Mouse (Mus musculus) lung, adult 18-20 months (tissue): ENCODE measurements around the gene Rpl27.
"Not testable (repeated sequence)": the region's sequence is repeated elsewhere in the genome, so short reads cannot be mapped to it uniquely, and the experiment has no call there.

Source experiments
- DNase-seq, 2 experiments: peaks; one replicate each; pipeline ENCODE4 v3.0.0; 2022; ENCODE audit warnings: mixed read lengths in 2 of 2

The Rpl27 gene

DNA sequence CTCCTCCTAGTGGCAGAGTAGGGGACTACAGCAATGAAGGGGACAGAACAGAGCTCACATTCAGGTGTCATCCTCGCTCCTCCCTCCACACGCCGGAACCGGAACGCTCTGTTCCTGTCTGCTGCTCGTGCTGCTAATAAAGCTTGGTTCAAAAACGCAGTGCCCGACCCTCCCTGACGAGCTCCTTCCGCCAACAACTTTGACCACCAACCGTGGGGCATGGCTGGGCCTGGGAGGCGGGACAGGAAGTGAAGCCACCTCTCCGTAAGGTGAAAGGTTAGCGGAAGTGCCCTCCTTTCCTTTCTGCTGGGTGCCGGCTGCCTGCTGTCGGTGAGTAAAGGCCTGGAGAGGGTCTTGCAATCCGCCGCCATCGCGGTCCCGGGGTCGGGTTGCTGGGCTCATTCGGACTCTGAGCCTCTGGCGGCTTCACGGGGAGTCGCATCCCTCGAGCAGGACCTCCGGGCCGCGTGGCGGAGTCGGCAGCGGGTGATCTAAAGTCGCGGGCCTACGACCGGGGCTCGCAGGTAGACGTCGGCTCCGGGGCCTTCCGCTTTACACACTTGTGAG lies at the start of gene Rpl27:
TSS of gene Rpl27 (plus strand) at position 172 of the 567 bp plus-strand sequence.
- peak; percentile 99 for DNase-seq

DNA sequence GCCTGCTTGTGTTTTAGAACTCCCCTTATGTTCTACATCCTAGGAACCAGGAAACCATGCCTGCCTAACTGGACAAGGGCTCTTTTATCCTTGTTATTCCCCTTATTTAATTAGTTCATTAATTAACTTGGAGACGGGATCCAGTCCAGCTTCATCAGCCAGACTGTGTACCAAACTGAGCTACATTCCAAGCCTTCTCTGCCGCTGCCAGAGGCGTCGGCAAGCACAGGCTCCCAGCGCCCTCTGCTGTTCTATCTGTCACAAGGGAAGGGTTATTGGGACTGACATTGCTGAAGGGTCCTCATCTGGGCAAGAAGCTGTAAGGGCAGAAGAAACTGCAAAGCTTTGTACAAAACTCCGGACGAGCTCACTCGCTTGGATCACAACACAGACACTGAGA lies 47.0 kb upstream of the Rpl27 start:
- peak; percentile 49 to 60 for DNase-seq

DNA sequence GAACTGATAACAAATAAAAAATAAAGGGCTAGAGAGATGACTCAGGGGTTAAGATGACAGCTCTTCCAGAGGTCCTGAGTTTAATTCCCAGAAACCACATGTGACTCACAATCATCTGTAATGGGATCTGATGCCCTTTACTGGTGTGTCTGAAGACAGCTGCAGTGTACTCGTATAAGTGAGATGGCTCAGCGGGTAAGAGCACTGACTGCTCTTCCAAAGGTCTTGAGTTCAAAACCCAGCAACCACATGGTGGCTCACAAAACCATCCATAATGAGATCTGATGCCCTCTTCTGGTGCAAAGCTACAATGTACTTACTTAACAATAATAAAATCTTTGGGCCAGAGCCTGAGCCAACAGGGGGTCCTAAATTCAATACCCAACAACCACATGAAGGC lies 26.8 kb upstream of the Rpl27 start:
- no peak for DNase-seq

DNA sequence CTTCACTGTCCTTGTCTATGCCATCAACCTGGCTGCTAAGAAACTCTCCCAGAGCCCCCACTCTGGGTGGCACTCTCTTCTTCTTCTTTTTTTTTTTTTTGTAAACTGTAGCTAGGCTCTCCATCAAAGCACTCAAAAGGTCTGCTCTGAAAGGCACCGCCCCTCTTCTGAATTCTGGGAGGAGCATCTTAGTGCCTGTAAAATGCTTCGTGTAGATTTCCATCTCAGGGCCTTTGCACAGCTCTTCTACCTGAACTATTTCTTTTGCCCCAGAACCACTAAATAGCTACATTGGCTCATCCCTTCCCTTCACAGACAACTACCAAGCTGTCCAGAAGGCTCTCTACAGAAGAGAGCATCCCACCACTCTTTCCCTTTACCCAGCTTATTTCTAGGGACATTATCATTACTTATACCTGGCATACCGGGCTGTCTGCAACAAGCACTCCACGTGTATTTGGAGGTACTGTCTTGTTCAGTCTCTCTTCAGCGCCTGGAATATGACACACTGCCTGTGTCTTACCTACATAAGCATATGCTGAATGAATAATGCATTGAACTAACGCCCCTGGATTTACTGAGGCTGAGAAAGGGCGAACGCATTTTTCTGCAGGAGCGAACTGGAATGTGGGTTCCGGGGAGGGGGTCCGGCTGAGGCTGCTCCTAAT lies 25.5 kb upstream of the Rpl27 start:
- DNase-seq, result peak in 1 of 2 experiments; percentile 15

DNA sequence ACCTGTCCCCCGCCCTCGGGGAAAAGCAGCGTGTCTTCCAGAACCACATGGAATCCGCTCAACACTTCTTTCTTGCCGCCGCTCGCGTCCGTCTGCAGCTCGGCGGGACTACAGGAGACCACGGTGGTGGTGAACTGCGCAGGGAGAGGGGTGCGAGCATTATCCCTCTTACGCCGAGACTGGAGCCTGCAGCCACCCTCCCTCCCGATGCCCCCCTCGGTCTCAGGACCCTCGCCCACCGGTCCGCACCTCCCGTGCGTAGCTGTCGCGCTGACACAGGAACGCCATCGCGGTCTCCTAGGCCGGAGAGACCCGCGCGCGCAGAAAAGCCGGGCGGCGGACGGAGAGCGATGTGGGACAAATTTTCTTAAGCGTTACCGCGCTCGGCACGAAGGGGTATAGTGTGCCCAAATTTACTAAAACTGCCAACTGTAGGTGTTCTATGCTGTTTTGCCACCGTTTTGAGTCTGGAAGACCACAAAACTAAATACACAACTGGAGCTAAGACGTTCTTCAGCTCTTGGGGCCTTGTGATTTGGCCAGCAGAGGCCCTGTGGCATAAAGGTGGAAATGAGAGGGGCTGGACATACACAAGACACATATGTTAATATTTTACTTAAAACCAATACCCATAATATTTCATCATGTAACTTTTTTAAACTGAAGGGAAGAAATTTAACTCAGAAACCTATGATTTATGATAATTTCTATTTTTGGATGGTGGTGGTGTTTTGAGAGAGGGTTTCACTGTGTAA lies 24.8 kb upstream of the Rpl27 start, which contains the start of gene Aarsd1:
TSS of gene Aarsd1 (minus strand) at position 515 of the 755 bp plus-strand sequence.
- DNase-seq, result peak; percentile 86

DNA sequence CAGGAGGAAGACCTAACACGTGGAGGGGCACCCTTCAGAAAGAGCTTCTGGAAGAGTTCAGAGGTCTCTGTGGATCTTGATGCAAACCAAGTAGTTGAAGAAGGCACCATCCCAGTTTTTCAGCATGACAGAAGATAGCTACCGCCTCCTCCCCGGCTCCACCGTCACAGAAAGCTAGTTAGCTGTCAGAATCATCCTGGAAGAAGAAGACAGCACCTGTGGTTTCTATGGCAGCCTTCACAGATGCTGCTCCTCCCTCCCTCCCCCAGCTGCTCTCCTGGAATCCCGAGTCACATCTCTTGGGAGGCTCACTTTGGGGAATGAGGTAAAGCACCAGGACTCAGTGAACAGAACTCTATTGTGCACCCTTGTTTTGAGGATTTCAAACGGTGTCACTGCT lies 23.1 kb upstream of the Rpl27 start:
- no peak for DNase-seq

DNA sequence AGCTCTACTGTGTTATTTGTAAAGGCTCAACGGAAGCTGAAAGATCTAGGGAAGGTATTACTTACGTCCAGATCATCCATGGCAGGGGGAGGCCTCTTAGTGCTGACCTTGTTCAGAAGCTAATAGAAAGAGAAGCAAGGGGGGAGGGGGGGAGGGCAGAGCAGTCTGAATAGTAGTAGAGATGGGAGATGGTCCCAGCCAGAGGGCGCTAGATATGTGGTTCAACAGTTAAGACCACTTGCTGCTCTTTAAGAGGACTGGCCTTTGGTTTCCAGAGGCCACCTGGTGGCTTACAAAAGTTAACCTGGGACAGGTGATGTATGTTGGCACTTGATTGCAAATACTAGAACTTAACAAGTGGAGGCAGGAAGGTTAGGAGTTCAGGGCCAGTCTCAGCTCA lies 22.5 kb upstream of the Rpl27 start:
- DNase-seq, result no peak

DNA sequence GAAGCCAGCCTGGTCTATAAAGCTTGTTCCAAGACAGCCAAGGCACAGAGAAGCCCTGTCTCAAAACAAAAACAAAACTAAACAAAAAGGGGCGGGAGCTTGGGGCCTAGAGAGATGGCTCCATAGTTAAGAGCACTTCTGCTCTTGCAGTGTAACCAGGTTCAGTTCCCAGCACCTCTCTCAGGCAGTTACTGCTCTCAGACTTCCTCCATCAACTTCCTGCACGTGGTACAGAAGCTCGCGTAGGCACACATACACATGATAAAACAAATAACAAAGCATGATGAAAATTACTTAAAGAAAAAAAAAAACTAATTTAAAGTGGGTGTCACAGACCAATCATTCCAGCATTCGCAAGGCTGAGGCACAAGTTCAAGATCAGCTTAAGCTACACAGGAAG lies 21.9 kb upstream of the Rpl27 start:
- DNase-seq, result no peak

DNA sequence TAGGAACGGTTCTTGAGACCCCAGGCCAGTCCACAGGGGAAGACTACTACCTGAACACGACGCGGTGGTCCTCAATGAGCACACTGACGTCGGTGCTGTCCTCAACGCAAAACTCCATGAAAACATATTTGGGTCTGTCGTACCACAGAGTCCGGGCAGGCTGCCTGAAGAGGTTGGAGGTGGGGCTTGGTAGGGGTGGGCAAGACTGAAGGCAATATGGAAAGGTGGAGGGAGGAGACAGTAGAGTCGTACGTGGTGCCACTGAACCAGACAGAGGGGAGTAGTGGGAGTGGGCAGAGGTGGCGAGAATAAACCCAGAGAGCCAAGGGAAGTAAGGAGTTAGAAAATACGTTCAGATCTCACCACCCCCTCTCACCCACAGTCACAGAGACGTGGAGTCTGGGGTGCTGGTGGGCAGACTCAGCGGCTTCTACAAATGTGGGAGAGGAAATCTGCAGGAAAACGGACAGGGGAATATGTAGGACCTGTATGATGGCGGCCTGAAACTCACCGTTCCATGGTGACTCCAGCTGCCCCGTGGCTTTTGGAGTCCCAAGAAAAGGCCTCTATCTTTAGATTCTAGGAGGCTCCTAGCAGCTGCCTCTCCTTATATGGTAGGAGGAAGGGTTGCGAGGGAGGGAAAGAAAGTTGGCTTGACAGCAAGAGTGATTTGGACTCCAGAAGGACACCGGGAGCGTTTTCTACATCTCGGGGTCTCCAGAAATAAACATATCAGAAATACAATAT lies 17.8 kb upstream of the Rpl27 start, which contains the start of gene Gm27029:
TSS of gene Gm27029 (minus strand) at position 692 of the 747 bp plus-strand sequence.
- peak in 1 of 2 experiments; percentile 20 for DNase-seq

DNA sequence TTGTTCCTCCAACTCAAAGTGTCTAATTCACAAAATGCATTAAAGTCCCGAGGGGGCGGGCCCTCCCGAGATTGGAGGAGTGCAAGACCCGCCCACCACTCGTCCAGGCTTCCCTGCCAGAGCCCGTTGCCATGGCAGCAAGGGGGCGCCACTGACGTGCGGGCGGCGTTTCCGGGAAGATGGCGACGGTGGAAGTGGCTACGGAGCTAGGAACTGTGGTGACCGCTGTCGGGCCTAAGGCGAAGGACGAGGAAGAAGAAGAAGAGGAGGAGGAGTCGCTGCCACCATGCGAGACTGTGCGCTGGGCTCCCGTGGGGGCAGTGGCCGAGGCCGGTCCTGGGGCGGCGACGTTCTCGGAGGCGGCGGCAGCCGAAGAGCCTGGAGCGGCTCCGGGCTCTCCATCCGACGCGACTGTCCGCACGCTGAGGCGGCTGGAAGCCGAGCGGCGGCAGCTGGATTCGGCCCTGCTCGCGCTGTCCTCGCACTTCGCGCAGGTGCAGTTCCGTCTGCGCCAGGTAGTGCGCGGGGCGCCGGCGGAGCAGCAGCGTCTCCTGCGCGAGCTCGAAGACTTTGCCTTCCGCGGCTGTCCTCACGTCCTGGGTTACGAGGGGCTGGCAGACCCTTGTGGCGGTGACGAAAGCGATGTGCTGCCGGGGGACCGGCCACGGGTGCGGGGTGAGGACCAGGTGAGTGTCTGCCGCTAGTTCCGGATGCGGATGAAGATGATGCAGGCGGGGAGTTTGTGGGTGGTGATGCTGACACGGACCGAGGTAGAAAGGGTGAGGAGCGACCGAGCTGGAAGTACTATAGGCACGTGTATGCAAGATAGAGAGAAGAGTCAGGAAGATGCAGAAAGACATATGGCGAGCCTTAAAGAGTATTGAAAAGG lies 16.9 kb upstream of the Rpl27 start, which contains the start of the genes Rundc1 and Ptges3l:
TSS of gene Rundc1 (plus strand) at position 161 of the 889 bp plus-strand sequence.
TSS of gene Ptges3l (minus strand) at position 409 of the 889 bp plus-strand sequence.
- peak; percentile 98 to 99 for DNase-seq

DNA sequence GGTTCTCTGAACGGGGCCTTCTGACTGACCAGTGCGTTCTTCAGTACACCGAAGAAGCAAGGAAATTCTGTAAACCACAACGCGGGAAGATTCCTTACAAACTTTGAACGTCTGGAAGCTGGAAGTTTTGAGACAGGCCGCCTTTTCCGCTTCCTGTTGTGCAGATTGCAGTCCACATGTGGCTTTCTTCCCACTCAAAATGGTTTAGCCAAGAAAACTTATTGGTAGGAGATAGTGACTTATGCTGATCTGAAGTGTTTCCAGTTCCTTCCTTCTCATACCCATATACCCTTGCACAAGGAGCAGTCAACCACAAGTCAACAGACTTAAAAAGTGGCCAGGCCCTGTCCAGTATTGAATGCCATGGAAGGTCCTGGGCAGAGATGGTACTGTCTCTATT lies 15.9 kb upstream of the Rpl27 start:
- DNase-seq, result no peak

DNA sequence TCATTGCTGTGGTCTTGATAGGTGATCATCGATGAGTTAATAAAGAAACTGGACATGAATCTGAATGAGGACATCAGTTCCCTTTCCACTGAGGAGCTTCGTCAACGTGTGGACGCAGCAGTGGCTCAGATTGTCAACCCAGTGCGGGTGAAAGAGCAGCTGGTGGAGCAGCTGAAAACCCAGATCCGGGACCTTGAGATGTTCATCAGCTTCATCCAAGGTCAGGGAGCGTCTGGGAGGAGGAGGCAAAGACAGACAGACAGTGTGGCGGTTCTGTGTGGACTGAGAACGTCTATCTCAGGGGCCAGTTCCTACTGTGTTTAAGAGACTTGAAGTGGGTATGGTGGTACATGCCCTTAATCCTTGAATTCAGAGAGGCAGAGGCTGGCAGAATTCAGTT lies 10.8 kb upstream of the Rpl27 start:
- DNase-seq, result no peak

DNA sequence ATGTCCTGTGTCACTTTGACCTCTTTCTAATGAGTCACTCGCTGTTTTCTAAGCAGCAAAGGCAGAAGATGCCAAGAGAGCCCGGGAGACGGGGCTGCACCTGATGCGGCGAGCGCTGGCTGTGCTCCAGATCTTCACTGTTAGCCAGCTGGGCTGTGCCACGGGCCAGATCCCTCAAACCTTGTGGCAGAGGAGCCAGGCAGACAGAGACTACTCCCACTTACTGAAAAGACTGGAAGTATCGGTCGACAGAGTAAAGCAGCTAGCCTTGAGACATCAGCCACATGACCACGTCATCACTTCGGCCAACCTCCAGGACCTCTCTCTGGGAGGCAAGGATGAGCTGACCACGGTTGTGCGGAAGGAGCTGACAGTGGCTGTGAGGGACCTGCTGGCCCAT lies 8.7 kb upstream of the Rpl27 start:
- no peak for DNase-seq

DNA sequence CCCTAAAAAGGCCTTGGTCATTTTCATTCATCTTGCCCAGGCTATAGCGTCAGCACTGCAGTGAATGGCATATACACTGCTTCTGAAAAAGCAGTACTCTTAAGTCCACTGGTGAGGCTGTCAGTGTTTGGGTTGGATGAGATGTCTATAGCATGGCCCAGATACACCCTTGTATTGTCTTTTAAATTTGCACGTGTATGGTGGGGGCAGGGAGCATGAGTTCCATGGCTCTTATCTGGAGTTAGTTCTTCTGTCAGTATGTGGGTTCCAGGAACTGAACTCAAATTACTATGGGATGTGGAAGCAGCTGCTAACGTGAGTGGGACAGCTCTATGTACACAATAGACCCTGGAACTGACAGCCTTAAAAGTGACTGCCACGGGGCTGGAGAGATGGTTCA lies 6.3 kb upstream of the Rpl27 start:
- no peak for DNase-seq

DNA sequence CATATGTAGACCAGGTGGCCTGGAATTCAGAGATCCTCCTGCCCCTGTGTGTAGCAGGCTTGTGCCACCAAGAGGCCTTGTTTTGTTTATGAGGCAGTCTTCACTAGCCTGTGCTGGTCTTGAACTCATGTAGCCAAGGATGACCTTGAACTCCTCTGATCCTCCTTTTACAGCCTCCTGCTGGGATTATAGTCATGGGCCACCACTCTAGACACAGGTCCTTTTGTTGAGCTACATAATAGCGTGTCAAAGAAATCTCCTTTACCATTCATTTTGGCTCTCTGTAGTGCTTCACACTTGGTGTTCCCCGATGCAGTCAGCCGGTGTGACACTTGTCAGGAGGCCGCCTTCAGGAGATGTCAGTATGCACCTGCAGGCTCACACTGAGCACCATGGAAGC lies 5.2 kb upstream of the Rpl27 start:
- no peak for DNase-seq

DNA sequence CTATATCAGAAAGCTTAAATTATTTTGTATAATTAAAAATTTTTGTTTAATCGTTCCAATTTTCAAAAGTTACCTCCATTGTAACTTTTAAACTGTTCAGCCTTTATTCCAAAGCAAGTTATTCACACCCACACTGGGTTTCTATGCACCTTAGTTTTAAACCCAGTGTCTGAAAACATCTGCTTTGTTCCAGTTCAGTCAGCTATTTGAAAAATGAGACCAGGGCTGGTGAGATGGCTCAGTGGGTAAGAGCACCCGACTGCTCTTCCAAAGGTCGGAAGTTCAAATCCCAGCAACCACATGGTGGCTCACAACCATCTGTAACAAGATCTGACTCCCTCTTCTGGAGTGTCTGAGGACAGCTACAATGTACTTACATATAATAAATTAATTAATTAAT lies 4.1 kb upstream of the Rpl27 start:
- DNase-seq, result not testable (repeated sequence)

DNA sequence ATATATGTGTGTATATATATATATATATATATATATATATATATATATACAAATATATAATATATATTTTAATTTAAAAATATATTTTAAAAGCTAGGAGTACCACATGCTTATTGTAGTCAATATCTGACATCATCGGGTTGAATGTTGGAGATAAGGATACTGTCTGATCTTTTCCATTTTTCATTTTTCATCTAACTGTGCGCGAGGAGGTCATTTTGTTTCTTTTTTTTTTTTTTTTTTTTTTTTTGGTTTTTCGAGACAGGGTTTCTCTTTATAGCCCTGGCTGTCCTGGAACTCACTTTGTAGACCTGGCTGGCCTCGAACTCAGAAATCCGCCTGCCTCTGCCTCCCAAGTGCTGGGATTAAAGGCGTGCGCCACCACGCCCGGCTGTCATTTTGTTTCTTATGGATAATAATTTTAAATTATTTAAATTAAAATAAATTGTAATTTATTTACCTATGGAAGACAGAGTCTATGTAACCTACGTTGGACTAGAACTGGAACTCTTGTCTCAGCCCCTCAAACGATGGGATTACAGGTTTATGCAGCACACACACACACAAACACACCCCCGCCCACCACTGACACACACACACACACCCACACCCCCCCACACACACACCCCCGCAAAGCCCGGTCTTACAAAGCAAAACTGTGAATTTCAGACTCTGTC lies 510 bp upstream of the Rpl27 start:
- not testable (repeated sequence) for DNase-seq

DNA sequence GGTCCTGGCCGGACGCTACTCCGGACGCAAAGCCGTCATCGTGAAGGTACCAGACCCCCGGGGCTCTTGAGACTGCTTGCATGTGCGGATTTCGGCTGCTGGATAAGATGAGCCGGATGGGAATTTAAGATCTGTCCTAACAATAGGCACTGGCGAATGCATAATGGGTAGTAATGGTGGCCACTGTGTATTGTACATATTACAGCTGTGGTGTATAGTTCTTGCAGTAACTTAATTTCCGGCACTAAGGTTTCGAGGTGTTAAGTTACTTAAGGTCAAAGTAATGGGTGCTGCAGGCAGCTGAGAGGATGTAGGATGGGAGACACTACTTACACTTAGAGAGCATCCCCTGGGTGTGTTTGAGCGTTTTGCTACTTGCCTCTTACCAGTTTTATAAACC lies 662 bp downstream of the Rpl27 start:
- no peak for DNase-seq

DNA sequence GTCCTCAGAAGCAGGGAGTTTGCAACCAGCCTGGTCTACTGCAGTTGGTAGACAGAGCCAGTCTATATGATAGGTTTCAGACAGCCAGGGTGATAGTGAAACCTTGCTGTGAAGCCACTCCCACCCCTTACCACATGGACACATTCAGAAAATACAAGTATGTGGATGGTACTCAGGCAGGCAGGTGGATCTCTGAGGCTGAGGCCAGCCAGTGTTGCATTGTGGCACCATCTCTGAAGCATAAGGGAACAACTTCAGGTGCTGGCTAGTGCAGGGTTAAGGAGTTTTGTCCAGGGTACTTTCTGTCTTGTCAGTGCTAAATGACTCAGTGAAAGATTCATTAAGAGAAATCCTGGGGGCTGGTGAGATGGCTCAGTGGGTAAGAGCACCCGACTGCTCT lies 4.2 kb downstream of the Rpl27 start:
- no peak for DNase-seq

DNA sequence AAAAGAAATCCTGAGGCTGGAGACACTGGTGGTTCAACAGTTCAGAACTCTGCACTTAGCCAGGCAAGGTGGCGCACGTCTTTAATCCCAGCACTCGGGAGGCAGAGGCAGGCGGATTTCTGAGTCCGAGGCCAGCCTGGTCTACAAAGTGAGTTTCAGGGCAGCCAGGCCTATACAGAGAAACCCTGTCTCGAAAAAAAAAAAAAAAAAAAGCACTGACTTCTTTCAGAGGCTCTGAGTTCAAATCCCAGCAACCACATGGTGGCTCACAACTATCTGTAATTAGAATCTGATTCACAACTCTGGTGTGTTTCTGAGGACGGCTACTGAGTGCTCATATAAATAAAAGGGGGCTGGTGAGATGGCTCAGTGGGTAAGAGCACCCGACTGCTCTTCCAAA lies 4.8 kb downstream of the Rpl27 start:
- DNase-seq, result not testable (repeated sequence)

DNA sequence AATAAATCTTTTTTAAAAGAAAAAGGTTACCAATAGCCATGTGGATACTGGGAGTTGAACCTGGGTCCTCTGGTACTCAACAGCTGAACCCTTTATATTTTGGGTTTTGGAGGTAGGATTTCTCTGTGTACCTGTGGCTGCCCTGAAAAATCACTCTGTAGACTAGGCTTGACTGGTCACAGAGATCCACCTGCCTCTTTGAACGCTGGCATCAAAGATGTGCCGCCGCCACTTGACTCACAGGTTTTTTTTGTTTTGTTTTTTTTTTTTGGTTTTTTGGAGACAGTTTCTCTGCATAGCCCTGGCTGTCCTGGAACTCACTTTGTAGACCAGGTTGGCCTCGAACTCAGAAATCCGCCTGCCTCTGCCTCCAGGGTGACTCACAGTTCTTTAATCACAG lies 5.7 kb downstream of the Rpl27 start:
- DNase-seq, result no peak
